Mouse (Mus musculus) heart, embryonic 15.5 days (tissue): ENCODE measurements around the gene Tnni2. TPM values are rescaled to one million over a fixed set of nuclear protein-coding genes. Genes with fewer than 3 reads are reported as not detected.
"Not testable (repeated sequence)": the region's sequence is repeated elsewhere in the genome, so short reads cannot be mapped to it uniquely, and the experiment has no call there.

Experiments
- ATAC-seq: fragments of 200-750 bp; cut with Nextera tagmentation; replicated peaks from 2 replicates; pipeline ENCODE4 v1.8.0; 2017; ENCODE audit warnings: low read depth, moderate TSS enrichment; ENCODE audit not compliant: insufficient number of reproducible peaks, insufficient read depth, low FRiP score
- H3K27ac ChIP-seq: fragments of 300-500 bp; sonication (generic); 2 replicates; pipeline ENCODE4 v1.5.1; 2015; ENCODE audit warnings: mild to moderate bottlenecking, inconsistent platforms
- H3K27me3 ChIP-seq: fragments of 300-500 bp; sonication (generic); 2 replicates; pipeline ENCODE4 v1.6.1; 2015; ENCODE audit warnings: inconsistent platforms
- H3K36me3 ChIP-seq: fragments of 300-500 bp; sonication (generic); 2 replicates; pipeline ENCODE4 v1.6.1; 2015; ENCODE audit warnings: mild to moderate bottlenecking, inconsistent platforms
- H3K4me1 ChIP-seq: fragments of 300-500 bp; sonication (generic); replicated peaks from 2 replicates; pipeline ENCODE4 v1.6.1; 2015; ENCODE audit warnings: inconsistent platforms
- H3K4me2 ChIP-seq: fragments of 300-500 bp; sonication (generic); 2 replicates; pipeline ENCODE4 v1.6.1; 2015; ENCODE audit warnings: inconsistent platforms, mild to moderate bottlenecking, moderate library complexity
- H3K4me3 ChIP-seq: fragments of 300-500 bp; sonication (generic); 2 replicates; pipeline ENCODE4 v1.5.1; 2015; ENCODE audit warnings: mild to moderate bottlenecking, inconsistent platforms
- H3K9ac ChIP-seq: fragments of 300-500 bp; sonication (generic); 2 replicates; pipeline ENCODE4 v1.6.1; 2015; ENCODE audit warnings: mild to moderate bottlenecking, inconsistent platforms
- H3K9me3 ChIP-seq: fragments of 300-500 bp; sonication (generic); replicated peaks from 2 replicates; pipeline ENCODE4 v1.6.1; 2016; ENCODE audit warnings: inconsistent platforms
- WGBS: fragments of 180-500 bp; shearing (Covaris S2); methylation state at CpG from one replicate; pipeline ENCODE4 v1.1.7; 2015; ENCODE audit warnings: mixed read lengths; 5-methylcytosine and 5-hydroxymethylcytosine counted together
- polyA plus RNA-seq: library from polyadenylated mRNA; unstranded; fragments of >200 nt; fragmentation: Nextera tagmentation; extraction: Ambion mirVana; gene quantifications from 2 replicates; pipeline ENCODE4 v1.2.1, GENCODE M21; 2015

Tnni2 gene
- 16.8 and 16.9 TPM in 2 replicates for polyA plus RNA-seq

DNA sequence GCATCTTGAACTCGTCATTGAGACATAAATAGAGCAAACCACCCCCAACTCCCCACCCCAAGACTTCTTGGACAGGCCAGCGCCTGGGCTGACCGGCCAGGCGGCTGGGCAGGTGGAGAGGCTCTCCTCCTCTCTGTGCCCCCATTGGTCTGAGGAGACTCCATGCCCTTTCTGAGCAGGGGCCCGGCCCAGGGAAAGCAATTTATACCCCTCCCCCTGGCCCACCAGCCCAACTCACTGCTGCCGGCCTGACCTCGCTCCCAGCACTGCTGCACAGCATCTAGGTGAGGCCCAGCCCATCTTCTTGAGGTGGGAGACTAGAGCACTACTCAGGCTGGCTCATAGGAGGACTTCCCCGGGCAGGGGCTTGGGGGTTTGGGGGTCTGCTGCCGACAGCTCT, at the start of gene Tnni2:
Gene Tnni2 (plus strand): TSS at position 224 of the 400 bp plus-strand sequence.
- Histone ChIP-seq H3K27me3 (no peaks in the 10 kb centered on the region), H3K4me2 (peak within 1 kb of the TSS; percentile 23; the same call in 1 of the 2 replicates), H3K36me3 (no peaks in the 10 kb centered on the region), H3K4me1 (peaks cover 41% of the 10 kb centered on the region), H3K9ac (peak within 1 kb of the TSS; percentile 52), H3K27ac (peak within 1 kb of the TSS; percentile 79), H3K9me3 (no peaks in the 10 kb centered on the region), H3K4me3 (no peak within 1 kb of the TSS)
- WGBS: 78% methylated on average over 9 of the region's 9 CpGs
- no peak for ATAC-seq

DNA sequence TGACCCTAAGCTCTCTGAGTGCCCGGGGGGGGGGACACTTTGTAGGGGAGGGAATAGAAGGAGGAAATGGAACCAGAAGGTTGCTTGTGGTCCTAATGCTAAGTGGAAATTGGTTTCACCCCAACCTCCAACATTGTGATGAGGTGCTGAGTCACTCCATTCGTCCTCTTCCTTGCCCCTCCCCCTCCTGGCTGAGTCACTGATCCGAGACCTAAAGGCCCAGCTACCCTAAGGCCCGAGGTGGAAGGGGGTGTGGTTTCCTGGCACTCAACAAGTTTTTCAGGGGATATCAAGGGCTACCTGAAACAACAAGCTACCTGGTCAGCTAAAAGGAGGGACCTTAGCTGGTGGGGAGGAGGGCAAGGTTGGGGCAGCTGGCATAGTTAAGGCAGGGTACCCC, 48.4 kb upstream of the Tnni2 start:
- Histone ChIP-seq H3K4me1 (peaks cover 3% of the 10 kb centered on the region; the same call in 1 of the 2 replicates), H3K27me3 (no peaks in the 10 kb centered on the region), H3K27ac (no peak overlapping the region), H3K9ac (no peak overlapping the region), H3K4me3 (no peak overlapping the region), H3K9me3 (no peaks in the 10 kb centered on the region), H3K4me2 (no peak overlapping the region), H3K36me3 (no peaks in the 10 kb centered on the region)
- 22% methylated on average over 4 of the region's 4 CpGs for WGBS
- ATAC-seq: no peak; the same call in 1 of the 2 replicates

DNA sequence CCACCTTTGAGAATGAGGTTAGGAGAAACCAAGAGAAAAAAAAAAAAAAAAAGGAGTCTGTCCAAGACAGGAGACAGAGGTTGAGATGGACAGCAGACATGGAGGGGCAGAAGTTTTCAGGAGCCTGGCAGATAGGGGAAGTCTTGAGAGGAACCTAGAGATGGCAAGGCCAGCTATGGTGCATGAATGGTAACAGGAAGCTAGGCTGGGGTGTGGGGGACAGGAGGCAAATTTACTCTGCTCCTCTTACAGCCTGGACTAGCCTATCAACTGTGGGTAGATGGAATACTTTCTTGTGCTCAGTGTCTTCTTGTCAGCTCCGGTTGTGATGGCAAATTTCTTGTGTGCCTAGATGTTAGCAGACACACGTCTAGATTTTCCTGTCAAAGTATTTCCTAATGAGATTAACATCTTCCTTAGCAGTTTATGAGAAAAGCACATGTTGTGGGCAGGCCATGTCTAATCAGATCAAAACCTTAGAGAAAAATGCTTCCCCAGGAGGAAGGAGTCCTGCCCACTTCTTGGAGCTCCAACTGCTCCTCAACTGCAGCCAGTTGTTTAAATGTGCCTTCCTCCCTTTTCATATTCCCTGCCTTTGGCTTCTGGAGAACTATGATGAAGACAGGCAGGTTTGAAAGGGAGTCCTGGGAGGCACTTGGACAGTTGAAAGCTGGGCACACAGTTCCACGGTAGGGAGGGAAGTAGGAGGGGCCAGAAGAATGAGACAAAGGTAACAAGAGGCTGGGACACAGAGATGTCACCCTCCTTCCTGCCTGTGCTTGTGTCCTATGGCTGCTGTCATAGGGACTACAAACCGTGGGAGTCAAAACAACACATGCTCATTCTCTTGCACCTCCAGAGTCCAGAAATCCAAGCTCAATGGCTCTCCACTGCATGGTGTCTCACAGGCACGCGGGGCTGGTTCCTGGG, 47.1 kb upstream of the Tnni2 start:
- 0 out of 2 replicates have a peak, but pooled peaks cover 3% of the 10 kb centered on the region for H3K4me1 ChIP-seq
- H3K9me3 ChIP-seq: no peaks in the 10 kb centered on the region
- WGBS: 63% methylated on average over 6 of the region's 6 CpGs
- no peak overlapping the region for H3K4me2 ChIP-seq
- no peaks in the 10 kb centered on the region for H3K36me3 ChIP-seq
- ATAC-seq: no peak
- H3K4me3 ChIP-seq: no peak overlapping the region
- no peaks in the 10 kb centered on the region for H3K27me3 ChIP-seq
- H3K27ac ChIP-seq: peak overlapping the region; percentile 45
- no peak overlapping the region for H3K9ac ChIP-seq

DNA sequence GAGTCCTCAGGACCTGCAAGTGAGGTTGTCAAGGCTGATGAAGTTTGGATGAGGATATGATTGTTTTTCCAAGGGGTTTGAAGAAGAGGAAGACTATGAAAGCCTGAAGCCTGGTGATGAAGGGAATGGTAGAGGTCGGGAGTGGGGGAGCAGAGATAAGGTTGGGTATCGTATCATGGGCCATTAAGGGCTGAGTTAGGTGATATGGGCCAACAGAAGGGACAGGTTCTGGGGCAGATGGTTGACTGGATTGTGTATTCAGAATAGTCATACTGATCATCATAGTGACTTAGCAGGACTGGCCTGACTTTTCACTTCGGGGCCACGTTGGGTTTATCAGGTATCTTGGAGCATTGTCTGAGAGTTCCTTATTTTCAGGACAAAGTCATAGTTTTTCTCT, 46.1 kb upstream of the Tnni2 start:
- Histone ChIP-seq H3K27me3 (no peaks in the 10 kb centered on the region), H3K27ac (peak overlapping the region; percentile 45; the same call in 1 of the 2 replicates), H3K4me2 (no peak overlapping the region), H3K4me3 (no peak overlapping the region), H3K36me3 (no peaks in the 10 kb centered on the region), H3K4me1 (0 out of 2 replicates have a peak, but pooled peaks cover 3% of the 10 kb centered on the region), H3K9me3 (no peaks in the 10 kb centered on the region), H3K9ac (no peak overlapping the region)
- ATAC-seq: no peak
- 77% methylated on average over 4 of the region's 4 CpGs for WGBS

DNA sequence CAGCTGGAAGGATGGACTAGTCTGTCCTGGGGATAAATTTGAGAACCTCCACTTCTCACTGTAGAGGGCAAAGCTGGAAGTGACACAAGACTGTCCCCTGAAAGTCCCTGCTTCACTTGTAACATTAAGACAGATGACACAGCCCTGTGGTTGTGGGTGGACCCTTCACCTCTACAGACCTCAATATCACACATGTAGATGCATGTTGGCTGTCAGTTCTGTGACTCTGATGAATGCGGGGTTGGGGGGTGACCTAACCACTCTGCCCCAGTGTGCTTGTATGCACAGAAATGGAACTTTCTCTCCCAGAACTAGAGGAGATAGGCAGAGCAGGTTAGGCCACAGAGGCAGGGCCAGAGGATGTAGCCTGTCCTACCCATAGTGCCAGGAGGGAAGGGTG, 45.0 kb upstream of the Tnni2 start:
- H3K36me3 ChIP-seq: no peaks in the 10 kb centered on the region
- 87% methylated on average over 1 of the region's 1 CpGs for WGBS
- no peak for ATAC-seq

DNA sequence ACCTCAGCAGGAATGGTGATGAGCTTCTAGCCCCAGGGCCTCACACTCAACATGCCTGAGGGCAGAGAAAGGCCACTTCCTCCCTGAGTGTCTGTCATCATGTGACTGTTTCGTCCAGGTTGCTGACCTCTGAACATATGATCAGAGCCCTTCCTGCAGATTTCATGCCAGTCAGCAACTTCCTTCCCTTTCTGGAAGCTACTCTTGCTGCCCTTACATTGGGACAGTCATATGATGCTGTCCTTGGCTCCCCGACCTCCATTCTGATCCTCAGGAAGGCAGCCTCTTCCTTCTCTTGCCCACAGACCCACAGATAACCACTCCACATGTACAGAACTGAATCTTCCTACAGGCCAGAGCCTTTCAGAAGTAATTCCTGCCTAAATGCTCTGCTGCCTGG, 43.6 kb upstream of the Tnni2 start:
- no peaks in the 10 kb centered on the region for H3K9me3 ChIP-seq
- no peaks in the 10 kb centered on the region for H3K36me3 ChIP-seq
- peak overlapping the region; percentile 8; the same call in 1 of the 2 replicates for H3K27ac ChIP-seq
- no peak overlapping the region for H3K9ac ChIP-seq
- H3K27me3 ChIP-seq: no peaks in the 10 kb centered on the region
- ATAC-seq: peak; percentile 28; the same call in 1 of the 2 replicates
- no peak overlapping the region for H3K4me3 ChIP-seq
- no peak overlapping the region for H3K4me2 ChIP-seq
- 0 out of 2 replicates have a peak, but pooled peaks cover 3% of the 10 kb centered on the region for H3K4me1 ChIP-seq
- WGBS: 38% methylated on average over 2 of the region's 2 CpGs

More for the DNA sequence above, 45.0 kb upstream of the Tnni2 start:
- Histone ChIP-seq H3K27me3 (no peaks in the 10 kb centered on the region), H3K9ac (no peak overlapping the region), H3K4me2 (no peak overlapping the region), H3K4me1 (0 out of 2 replicates have a peak, but pooled peaks cover 3% of the 10 kb centered on the region), H3K9me3 (no peaks in the 10 kb centered on the region), H3K27ac (no peak overlapping the region), H3K4me3 (no peak overlapping the region)

DNA sequence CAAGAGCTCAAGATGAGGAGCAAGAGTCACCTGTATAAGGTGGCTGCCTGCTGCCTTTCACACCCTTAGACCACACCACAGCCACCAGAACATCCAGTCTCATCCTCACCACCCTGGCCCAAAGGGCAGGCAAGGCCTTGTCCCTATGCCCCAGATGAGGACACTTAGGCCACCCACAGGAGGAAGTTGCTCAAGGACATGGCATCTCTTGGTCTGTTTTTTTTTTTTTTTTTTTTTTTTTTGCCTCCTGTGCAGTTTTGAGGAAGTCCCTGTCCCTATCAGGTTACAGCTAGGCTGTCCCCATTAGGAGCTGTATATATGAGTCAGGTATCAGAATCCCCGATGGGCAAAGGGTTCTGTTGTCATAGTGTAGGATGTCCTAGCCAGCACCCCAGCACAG, 42.4 kb upstream of the Tnni2 start:
- no peak overlapping the region for H3K4me3 ChIP-seq
- no peak overlapping the region for H3K4me2 ChIP-seq
- no peak overlapping the region for H3K27ac ChIP-seq
- ATAC-seq: no peak
- no peaks in the 10 kb centered on the region for H3K9me3 ChIP-seq
- 66% methylated on average over 1 of the region's 1 CpGs for WGBS
- H3K27me3 ChIP-seq: no peaks in the 10 kb centered on the region
- H3K4me1 ChIP-seq: 0 out of 2 replicates have a peak, but pooled peaks cover 3% of the 10 kb centered on the region
- H3K36me3 ChIP-seq: no peaks in the 10 kb centered on the region
- H3K9ac ChIP-seq: no peak overlapping the region

DNA sequence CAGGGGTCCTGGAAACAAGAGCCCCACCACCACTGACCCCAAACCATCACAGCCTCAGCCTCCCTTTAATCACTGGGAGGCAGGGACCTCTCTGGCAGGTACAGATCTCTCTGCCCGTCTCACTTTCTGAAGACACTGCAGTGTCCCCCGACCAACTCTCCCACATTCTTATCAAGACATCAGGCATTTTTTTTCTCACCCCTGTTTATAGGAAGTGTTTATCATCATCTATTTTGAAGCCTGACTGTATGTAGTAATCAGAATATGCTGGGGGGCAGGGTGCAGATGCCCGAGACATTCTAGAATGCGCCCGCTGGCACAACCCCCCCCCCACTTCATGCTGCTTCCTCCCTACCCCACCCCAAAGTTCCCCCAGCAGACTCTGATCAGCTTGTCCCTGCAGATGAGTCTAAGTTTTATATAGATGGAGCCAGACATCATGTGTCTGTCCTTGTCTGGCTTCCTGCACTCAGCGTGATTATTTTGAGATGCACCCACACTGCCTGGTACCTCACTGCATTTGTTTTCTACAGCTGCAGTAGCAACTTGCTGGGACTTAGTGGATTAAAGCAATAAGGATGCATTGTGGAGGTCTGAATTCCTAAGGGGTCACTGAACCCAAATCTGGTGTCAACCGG, 41.4 kb upstream of the Tnni2 start:
- no peaks in the 10 kb centered on the region for H3K36me3 ChIP-seq
- H3K4me2 ChIP-seq: no peak overlapping the region
- ATAC-seq: no peak
- 66% methylated on average over 7 of the region's 7 CpGs for WGBS
- no peaks in the 10 kb centered on the region for H3K27me3 ChIP-seq
- no peak overlapping the region for H3K9ac ChIP-seq
- H3K9me3 ChIP-seq: no peaks in the 10 kb centered on the region
- no peak overlapping the region for H3K4me3 ChIP-seq
- H3K4me1 ChIP-seq: 0 out of 2 replicates have a peak, but pooled peaks cover 3% of the 10 kb centered on the region
- no peak overlapping the region for H3K27ac ChIP-seq

DNA sequence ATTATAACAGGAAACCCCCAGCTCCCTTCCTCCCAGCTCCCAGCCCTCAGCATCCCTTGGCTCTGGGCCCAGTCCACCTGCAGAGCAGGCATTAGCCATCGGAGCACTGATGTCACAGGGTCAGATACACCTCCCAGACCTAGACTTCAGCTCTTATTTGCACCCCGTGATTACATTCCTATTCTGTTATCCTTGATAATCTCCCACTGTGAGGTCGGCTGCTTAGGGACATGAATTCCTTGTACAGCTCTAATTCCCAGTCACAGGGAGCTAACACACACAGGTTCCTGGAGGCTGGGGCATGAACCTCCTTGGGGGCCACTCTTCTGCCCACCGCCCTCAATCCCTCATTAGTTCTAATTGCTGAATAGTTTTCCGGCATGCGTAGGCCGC, 40.9 kb upstream of the Tnni2 start:
- 0 out of 2 replicates have a peak, but pooled peaks cover 3% of the 10 kb centered on the region for H3K4me1 ChIP-seq
- no peaks in the 10 kb centered on the region for H3K36me3 ChIP-seq
- H3K9ac ChIP-seq: no peak overlapping the region
- no peaks in the 10 kb centered on the region for H3K9me3 ChIP-seq
- no peak overlapping the region for H3K4me3 ChIP-seq
- no peaks in the 10 kb centered on the region for H3K27me3 ChIP-seq
- ATAC-seq: no peak
- no peak overlapping the region for H3K4me2 ChIP-seq
- WGBS: 60% methylated on average over 7 of the region's 7 CpGs
- no peak overlapping the region for H3K27ac ChIP-seq

DNA sequence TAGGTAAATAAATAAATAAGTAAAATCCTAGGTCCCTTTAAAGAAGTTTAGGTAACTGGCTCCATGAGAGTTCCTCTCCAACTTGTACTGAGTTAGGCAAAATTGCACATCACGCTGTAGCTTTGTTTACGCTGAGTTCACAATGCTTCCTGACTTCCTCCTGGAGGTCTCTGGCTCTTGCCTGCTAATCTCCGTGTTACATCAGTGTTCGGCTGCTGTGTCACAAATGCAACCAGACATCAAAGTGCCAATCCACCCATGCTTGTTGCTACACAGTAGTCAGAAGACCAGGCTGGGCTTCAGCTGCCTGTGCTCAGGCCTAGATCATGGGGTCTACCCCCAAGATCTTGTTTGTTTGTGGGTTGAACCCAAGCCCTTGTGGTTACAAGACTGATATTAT, 38.0 kb upstream of the Tnni2 start:
- no peaks in the 10 kb centered on the region for H3K27me3 ChIP-seq
- H3K4me3 ChIP-seq: no peak overlapping the region
- no peak for ATAC-seq
- H3K36me3 ChIP-seq: no peaks in the 10 kb centered on the region
- H3K27ac ChIP-seq: no peak overlapping the region
- H3K4me2 ChIP-seq: no peak overlapping the region
- no peak overlapping the region for H3K9ac ChIP-seq
- H3K9me3 ChIP-seq: no peaks in the 10 kb centered on the region
- 71% methylated on average over 4 of the region's 4 CpGs for WGBS
- no peaks in the 10 kb centered on the region for H3K4me1 ChIP-seq

DNA sequence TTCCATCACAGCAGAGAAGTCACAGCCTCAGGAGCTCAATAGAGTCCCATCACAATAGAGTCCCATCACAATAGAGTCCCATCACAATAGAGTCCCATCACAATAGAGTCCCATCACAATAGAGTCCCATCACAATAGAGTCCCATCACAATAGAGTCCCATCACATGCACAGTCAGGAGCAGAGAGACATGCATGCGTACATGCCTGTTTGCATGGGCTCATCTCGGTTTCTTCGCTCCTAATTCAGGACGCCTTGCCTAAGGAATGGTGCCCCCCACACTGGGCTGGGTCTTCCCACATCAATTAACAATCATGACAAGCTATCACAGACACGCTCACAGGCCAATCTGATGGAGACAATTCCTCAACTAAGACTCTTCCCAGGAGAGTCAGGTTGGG, 36.5 kb upstream of the Tnni2 start:
- not testable (repeated sequence) for H3K9me3 ChIP-seq, ATAC-seq, H3K4me1 ChIP-seq, H3K27me3 ChIP-seq, H3K4me2 ChIP-seq, H3K36me3 ChIP-seq, H3K4me3 ChIP-seq, H3K9ac ChIP-seq, H3K27ac ChIP-seq
- WGBS: 89% methylated on average over 5 of the region's 5 CpGs
